Mouse (Mus musculus) ES-E14 (cell line): Measurements from ENCODE around the gene Themis2. TPM values are rescaled to one million over a fixed set of nuclear protein-coding genes. Genes with fewer than 3 reads are reported as not detected.

Experiments
- DNase-seq: peaks from one replicate; pipeline ENCODE4 v3.0.0-alpha.2; 2013; ENCODE audit warnings: low read depth, low spot score
- H3K27ac ChIP-seq: 2 replicates; pipeline ENCODE4 v1.5.1; 2012; ENCODE audit warnings: low read depth, mild to moderate bottlenecking, low read length, moderate library complexity, mixed read lengths; ENCODE audit not compliant: poor library complexity, insufficient read depth, severe bottlenecking
- H3K36me3 ChIP-seq: 2 replicates; pipeline ENCODE4 v1.6.1; 2012; ENCODE audit warnings: mild to moderate bottlenecking, low read length, moderate library complexity, mixed read lengths; ENCODE audit not compliant: control insufficient read depth, poor library complexity, insufficient read depth, severe bottlenecking
- H3K4me1 ChIP-seq, 2 experiments: fragments of 150-350 bp in 1 of 2; sonication (generic) in 1 of 2; 2 replicates each; pipeline ENCODE4 v1.6.1; 2012; ENCODE audit warnings: low read length in 2 of 2, mild to moderate bottlenecking in 1 of 2, mixed read lengths in 1 of 2; ENCODE audit not compliant: control insufficient read depth in 2 of 2, insufficient read depth in 2 of 2, poor library complexity in 1 of 2
- H3K4me3 ChIP-seq, 2 experiments: fragments of 150-350 bp in 1 of 2; sonication (generic) in 1 of 2; 2 replicates each; pipeline ENCODE4 v1.5.1; 2012; ENCODE audit warnings: low read length in 2 of 2, low read depth in 1 of 2, mild to moderate bottlenecking in 1 of 2, mixed read lengths in 1 of 2; ENCODE audit not compliant: insufficient read depth in 1 of 2, poor library complexity in 1 of 2, severe bottlenecking in 1 of 2
- H3K9ac ChIP-seq: 2 replicates; pipeline ENCODE4 v1.6.1; 2012; ENCODE audit warnings: low read depth, mild to moderate bottlenecking, low read length, mixed read lengths; ENCODE audit not compliant: poor library complexity, insufficient read depth, severe bottlenecking
- H3K9me3 ChIP-seq: fragments of 150-350 bp; sonication (generic); 2 replicates; pipeline ENCODE4 v1.6.1; 2012; ENCODE audit warnings: low read depth, mild to moderate bottlenecking, low read length; ENCODE audit not compliant: control insufficient read depth, insufficient read depth
- CHD2 ChIP-seq: IDR thresholded peaks from 2 replicates; pipeline ENCODE4 v1.6.1; 2014; ENCODE audit warnings: mild to moderate bottlenecking, low read depth, low read length, inconsistent platforms
- HCFC1 ChIP-seq: IDR thresholded peaks from 2 replicates; pipeline ENCODE4 v1.6.1; 2012; ENCODE audit warnings: low read length, inconsistent platforms, borderline replicate concordance; ENCODE audit not compliant: insufficient read depth
- MAFK ChIP-seq: IDR thresholded peaks from 2 replicates; pipeline ENCODE4 v1.6.1; 2014; ENCODE audit warnings: mild to moderate bottlenecking, low read depth, low read length, inconsistent platforms; ENCODE audit not compliant: insufficient read depth
- ZC3H11A ChIP-seq: IDR thresholded peaks from 2 replicates; pipeline ENCODE4 v1.6.1; 2012; ENCODE audit warnings: low read depth, mild to moderate bottlenecking, inconsistent platforms, low read length, borderline replicate concordance
- ZNF384 ChIP-seq: IDR thresholded peaks from 2 replicates; pipeline ENCODE4 v1.6.1; 2012; ENCODE audit warnings: low read depth, low read length, inconsistent platforms
- in situ Hi-C, 2 experiments: fragments of 600-800 bp; cut with MboI; formaldehyde crosslinking; loops; one replicate each; pipeline ENCODE4 v1.15.1; 2025; ENCODE audit warnings: low sequenced_read_pairs in 2 of 2, inconsistent platforms in 1 of 2; ENCODE audit not compliant: unreplicated experiment in 2 of 2
- total RNA-seq: library from RNA; depleted of rRNA; stranded (reverse); fragments of 300-350 nt; gene quantifications from 2 replicates; pipeline ENCODE4 v1.2.3, GENCODE M21; 2012

The Themis2 gene
- total RNA-seq, 1 experiment, result 1.1 TPM

DNA sequence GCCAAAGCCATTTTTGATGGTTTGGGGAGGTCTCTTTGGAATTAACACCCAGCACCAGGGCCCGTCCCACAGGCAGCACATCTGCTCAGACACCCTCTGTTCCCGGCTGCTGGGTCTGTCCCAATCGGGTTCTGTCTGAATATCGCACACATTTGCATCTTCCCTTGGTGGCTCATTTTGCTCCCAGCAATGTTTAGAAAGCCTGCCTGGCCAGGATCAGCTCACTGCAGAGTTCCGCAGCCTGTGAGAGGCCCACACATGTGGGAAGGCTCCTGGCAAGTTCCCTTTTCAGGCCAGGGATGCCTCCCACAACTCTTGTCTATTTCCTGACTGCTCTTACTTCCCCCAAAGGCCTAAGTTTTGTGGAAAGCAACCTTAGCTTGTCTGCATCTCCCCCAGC, 13.4 kb upstream of the Themis2 start:
- Histone ChIP-seq H3K4me3 (no peak overlapping the region), H3K27ac (no peak overlapping the region), H3K4me1 (peaks cover 2 to 3% of the 10 kb centered on the region in 2 experiments; a peak in 1 of 4 replicates), H3K36me3 (no peaks in the 10 kb centered on the region), H3K9me3 (no peaks in the 10 kb centered on the region), H3K9ac (no peak overlapping the region)
- in situ Hi-C loops, result no loop called here
- no peak for DNase-seq
- TF ChIP-seq MAFK (no peak), ZNF384 (no peak), CHD2 (no peak), ZC3H11A (no peak)

DNA sequence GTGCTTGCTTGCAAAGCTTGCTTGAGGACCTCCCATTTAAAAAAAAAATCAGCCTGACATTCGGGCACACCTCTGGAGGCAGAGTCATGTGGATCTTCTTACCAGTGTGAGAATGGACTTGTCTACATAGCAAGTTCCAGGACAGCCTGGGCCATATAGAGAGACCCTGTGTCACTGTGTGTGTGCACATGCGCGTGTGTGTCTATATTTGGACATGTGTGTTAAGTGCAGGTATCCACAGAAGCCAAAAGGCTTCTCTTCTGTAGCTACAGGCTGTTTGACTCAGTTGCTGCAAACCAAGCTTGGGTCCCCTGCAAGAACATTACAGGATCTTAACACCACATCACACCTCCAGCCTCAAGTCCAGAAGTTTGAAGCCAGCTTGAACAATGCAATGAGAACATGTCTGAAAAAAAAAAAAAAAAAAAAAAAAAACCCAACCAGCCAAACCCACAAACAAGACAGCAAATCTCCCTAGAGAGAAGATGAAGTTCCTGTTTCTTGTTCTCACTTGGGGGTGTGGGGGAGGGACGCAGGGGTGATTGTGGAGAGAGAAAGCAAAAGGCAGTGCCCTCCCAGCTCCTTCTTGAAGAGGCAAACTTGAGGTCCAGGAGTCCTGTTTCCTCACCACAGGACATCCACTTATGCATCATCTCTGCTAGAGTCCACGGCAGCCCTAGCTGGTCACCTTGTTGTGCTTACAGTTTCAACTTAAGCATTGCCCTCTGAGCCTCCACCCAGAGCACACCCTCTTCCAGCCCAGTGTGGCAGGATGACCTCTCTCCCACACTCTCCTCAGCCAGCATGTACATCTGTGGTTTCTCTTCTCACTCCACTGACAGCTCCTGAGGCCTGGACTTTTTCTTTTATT, 11.8 kb upstream of the Themis2 start:
- no peaks in the 10 kb centered on the region for H3K36me3 ChIP-seq
- no peak overlapping the region for H3K9ac ChIP-seq
- H3K4me1 ChIP-seq, result peaks cover 2 to 6% of the 10 kb centered on the region in 2 experiments; a peak in 1 of 4 replicates
- H3K27ac ChIP-seq, result no peak overlapping the region
- DNase-seq, result no peak
- in situ Hi-C loops, result no loop called here
- H3K9me3 ChIP-seq, result no peaks in the 10 kb centered on the region
- no peak overlapping the region for H3K4me3 ChIP-seq
- TF ChIP-seq MAFK, result no peak
- 0 out of 2 replicates have a peak, but pooled peaks have one; percentile 20 for TF ChIP-seq ZNF384

DNA sequence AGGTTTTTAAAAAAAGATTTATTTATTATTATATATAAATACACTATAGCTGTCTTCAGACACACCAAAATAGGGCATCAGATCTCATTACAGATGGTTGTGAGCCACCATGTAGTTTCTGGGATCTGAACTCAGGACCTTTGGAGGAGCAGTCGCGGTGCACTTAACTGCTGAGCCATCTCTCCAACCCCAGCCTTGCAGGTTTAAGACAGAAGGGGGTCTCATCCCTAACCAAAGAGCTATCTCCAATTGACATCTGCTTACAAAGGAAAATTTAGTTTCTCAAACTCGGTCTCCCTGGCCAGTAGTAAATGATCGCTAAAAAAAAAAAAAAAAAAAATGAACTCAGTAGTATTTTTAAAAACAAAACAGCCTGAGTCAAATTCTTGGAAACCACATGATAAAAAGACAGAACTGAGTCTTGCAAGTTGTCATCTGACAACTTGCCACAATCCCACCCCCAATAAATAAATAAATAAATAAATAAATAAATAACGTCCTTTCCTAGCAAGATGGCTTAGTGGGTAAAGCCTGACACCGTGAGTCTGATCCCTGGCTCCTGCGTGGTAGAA, 10.5 kb upstream of the Themis2 start:
- H3K36me3 ChIP-seq, result no peaks in the 10 kb centered on the region
- no peaks in the 10 kb centered on the region for H3K9me3 ChIP-seq
- in situ Hi-C loops, result no loop called here
- no peak overlapping the region for H3K27ac ChIP-seq
- H3K9ac ChIP-seq, result no peak overlapping the region
- TF ChIP-seq ZC3H11A (no peak), MAFK (no peak), ZNF384 (no peak), HCFC1 (no peak), CHD2 (no peak)
- no peak for DNase-seq
- no peak overlapping the region for H3K4me3 ChIP-seq
- peaks cover 4 to 9% of the 10 kb centered on the region in 2 experiments; a peak in 2 of 4 replicates for H3K4me1 ChIP-seq

DNA sequence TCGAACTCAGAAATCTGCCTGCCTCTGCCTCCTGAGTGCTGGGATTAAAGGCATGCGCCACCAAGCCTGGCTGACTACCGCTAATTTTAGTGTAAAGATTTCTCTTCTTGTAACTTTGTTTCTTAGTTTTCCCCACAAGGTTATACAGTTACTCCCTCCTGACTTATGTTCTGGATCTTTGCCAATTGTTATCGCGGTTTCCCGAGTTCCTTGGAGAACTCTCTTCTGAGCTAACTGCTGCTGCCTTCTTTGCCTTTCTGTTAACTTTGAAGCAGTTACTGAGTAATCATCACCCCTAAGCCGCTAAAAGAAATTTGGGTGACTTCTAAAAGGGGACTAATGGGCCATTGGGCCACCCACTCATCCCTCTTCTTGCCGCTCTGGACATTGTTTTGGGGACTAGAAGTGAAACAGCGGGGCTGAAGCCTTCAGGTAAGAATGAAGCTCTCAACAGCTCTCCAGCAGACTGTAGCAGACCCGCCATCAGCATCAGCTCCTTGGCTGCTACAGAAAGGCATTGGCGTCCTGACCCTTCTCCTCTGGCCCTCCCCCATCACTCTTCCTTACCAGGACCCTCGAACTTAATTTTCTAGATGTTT, 9.5 kb upstream of the Themis2 start:
- Histone ChIP-seq H3K4me1 (peaks cover 4 to 9% of the 10 kb centered on the region in 2 experiments; a peak in 2 of 4 replicates), H3K4me3 (no peak overlapping the region), H3K36me3 (no peaks in the 10 kb centered on the region), H3K9ac (no peak overlapping the region), H3K27ac (no peak overlapping the region), H3K9me3 (no peaks in the 10 kb centered on the region)
- TF ChIP-seq ZC3H11A, result no peak
- no peak for TF ChIP-seq ZNF384
- no peak for TF ChIP-seq HCFC1
- TF ChIP-seq CHD2, result no peak
- TF ChIP-seq MAFK, result no peak
- in situ Hi-C loops, result no loop called here
- DNase-seq, result no peak
